Mouse (Mus musculus) myocyte (in vitro differentiated cells): ENCODE data around the gene Dcbld2. TPM values are rescaled to one million over a fixed set of nuclear protein-coding genes. Genes with fewer than 3 reads are reported as not detected.

Experiments
- H3K27me3 ChIP-seq: one replicate; pipeline ENCODE4 v1.6.1; 2011; ENCODE audit not compliant: control insufficient read depth, insufficient read depth, insufficient read length
- H3K36me3 ChIP-seq: one replicate; pipeline ENCODE4 v1.6.1; 2011; ENCODE audit not compliant: control insufficient read depth, insufficient read depth
- H3K4me2 ChIP-seq: one replicate; pipeline ENCODE4 v1.6.1; 2011; ENCODE audit warnings: low read depth, control low read depth
- H3K4me3 ChIP-seq: one replicate; pipeline ENCODE4 v1.5.1; 2011; ENCODE audit warnings: mild to moderate bottlenecking, control low read depth, moderate library complexity
- H3K79me2 ChIP-seq: one replicate; pipeline ENCODE4 v1.6.1; 2011; ENCODE audit not compliant: control insufficient read depth, insufficient read depth
- H3ac ChIP-seq: one replicate; pipeline ENCODE4 v1.6.1; 2011; ENCODE audit not compliant: control insufficient read depth, insufficient read length
- CEBPB ChIP-seq: IDR thresholded peaks from 2 replicates; pipeline ENCODE4 v1.6.1; 2011; ENCODE audit warnings: mild to moderate bottlenecking, moderate library complexity; ENCODE audit not compliant: poor library complexity, insufficient read depth, severe bottlenecking
- E2F4 ChIP-seq: IDR thresholded peaks from one replicate; pipeline ENCODE4 v1.6.1; 2011; ENCODE audit warnings: mild to moderate bottlenecking, control low read depth, moderate library complexity; ENCODE audit not compliant: insufficient read depth
- MAX ChIP-seq: IDR thresholded peaks from one replicate; pipeline ENCODE4 v1.6.1; 2011; ENCODE audit warnings: low read depth, mild to moderate bottlenecking, control low read depth
- MYOD1 ChIP-seq, 3 experiments: IDR thresholded peaks; one replicate each; pipeline ENCODE4 v1.6.1; 2011; ENCODE audit warnings: control low read depth in 2 of 3, low read depth in 2 of 3, mild to moderate bottlenecking in 2 of 3, moderate library complexity in 1 of 3; ENCODE audit not compliant: insufficient read length in 2 of 3, control insufficient read depth in 1 of 3
- MYOG ChIP-seq, 3 experiments: IDR thresholded peaks; one replicate each; pipeline ENCODE4 v1.6.1; 2011; ENCODE audit warnings: control low read depth in 2 of 3, low read depth in 2 of 3, mild to moderate bottlenecking in 2 of 3; ENCODE audit not compliant: insufficient read length in 2 of 3, control insufficient read depth in 1 of 3, insufficient read depth in 1 of 3
- POLR2A ChIP-seq: IDR thresholded peaks from one replicate; pipeline ENCODE4 v1.6.1; 2011; ENCODE audit warnings: low read depth, mild to moderate bottlenecking, control low read depth, moderate library complexity; ENCODE audit not compliant: insufficient read length
- POLR2AphosphoS2 ChIP-seq: IDR thresholded peaks from one replicate; pipeline ENCODE4 v1.6.1; 2011; ENCODE audit warnings: low read depth, control low read depth; ENCODE audit not compliant: insufficient read length
- REST ChIP-seq: IDR thresholded peaks from one replicate; pipeline ENCODE4 v1.6.1; 2011; ENCODE audit warnings: mild to moderate bottlenecking, control low read depth, moderate library complexity; ENCODE audit not compliant: insufficient read depth, insufficient read length
- SRF ChIP-seq: IDR thresholded peaks from one replicate; pipeline ENCODE4 v1.6.1; 2011; ENCODE audit warnings: low read depth; ENCODE audit not compliant: control insufficient read depth, insufficient read length
- TCF12 ChIP-seq: IDR thresholded peaks from one replicate; pipeline ENCODE4 v1.6.1; 2011; ENCODE audit warnings: mild to moderate bottlenecking, control low read depth; ENCODE audit not compliant: poor library complexity, insufficient read depth, severe bottlenecking
- TCF3 ChIP-seq: IDR thresholded peaks from one replicate; pipeline ENCODE4 v1.6.1; 2011; ENCODE audit warnings: low read depth, control low read depth; ENCODE audit not compliant: insufficient read length
- USF1 ChIP-seq: IDR thresholded peaks from one replicate; pipeline ENCODE4 v1.6.1; 2011; ENCODE audit warnings: low read depth, mild to moderate bottlenecking, control low read depth, moderate library complexity
- polyA plus RNA-seq: library from polyadenylated mRNA; unstranded; fragments of >200 nt; fragmentation: generic; extraction: Trizol; gene quantifications from one replicate; pipeline ENCODE4 v1.2.1, GENCODE M21; 2012; ENCODE audit warnings: missing spikeins

Gene Dcbld2
- polyA plus RNA-seq, 1 experiment: 10.4 TPM

DNA sequence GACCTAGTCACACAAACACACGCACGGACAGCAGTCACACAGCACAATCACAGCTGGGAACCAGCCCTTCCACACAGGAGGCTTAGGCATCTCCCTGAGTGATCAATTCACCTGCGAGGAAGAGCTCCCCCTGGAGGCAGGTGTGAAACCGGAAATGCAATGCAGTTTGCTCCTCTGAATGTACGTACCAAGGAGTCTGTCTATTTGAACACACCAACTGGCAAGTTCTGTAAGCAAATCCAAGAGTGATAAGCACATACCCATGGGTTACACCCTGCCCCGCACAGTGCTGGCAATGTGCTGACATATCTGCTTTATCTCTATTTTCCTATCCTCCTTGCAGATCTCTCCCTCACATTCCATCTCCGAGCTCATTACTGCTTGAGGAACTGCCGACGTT is 106.3 kb downstream of the Dcbld2 start:
- Histone ChIP-seq H3ac (no peak overlapping the region), H3K4me3 (no peak overlapping the region), H3K36me3 (no peaks in the 10 kb centered on the region), H3K4me2 (no peak overlapping the region), H3K79me2 (no peaks in the 10 kb centered on the region), H3K27me3 (no peaks in the 10 kb centered on the region)
- TF ChIP-seq MYOG (IDR thresholded peaks at IDR 0.05; ENCODE audit: control insufficient read depth in 1 of 3, insufficient read depth in 1 of 3, insufficient read length in 2 of 3, low read depth in 2 of 3) (no peak), USF1 (no peak), MAX (no peak), E2F4 (no peak), POLR2A (no peak), SRF (no peak), REST (no peak), CEBPB (no peak), TCF3 (no peak), TCF12 (no peak), MYOD1 (IDR thresholded peaks at IDR 0.05; ENCODE audit: control insufficient read depth in 1 of 3, insufficient read length in 2 of 3, low read depth in 2 of 3) (no peak), POLR2AphosphoS2 (no peak)

GRCm38 (mm10) chr16:58516161-58516560 is 107.9 kb downstream of the Dcbld2 start:
- Histone ChIP-seq H3ac (no peak overlapping the region), H3K27me3 (no peaks in the 10 kb centered on the region), H3K4me3 (no peak overlapping the region), H3K79me2 (no peaks in the 10 kb centered on the region), H3K4me2 (no peak overlapping the region), H3K36me3 (no peaks in the 10 kb centered on the region)
- TF ChIP-seq MAX (no peak), USF1 (no peak), POLR2A (no peak), POLR2AphosphoS2 (no peak), REST (no peak), CEBPB (no peak), MYOG (IDR thresholded peaks at IDR 0.05; ENCODE audit: control insufficient read depth in 1 of 3, insufficient read depth in 1 of 3, insufficient read length in 2 of 3, low read depth in 2 of 3) (no peak), TCF12 (no peak), TCF3 (no peak), MYOD1 (IDR thresholded peaks at IDR 0.05; ENCODE audit: control insufficient read depth in 1 of 3, insufficient read length in 2 of 3, low read depth in 2 of 3) (no peak), SRF (no peak), E2F4 (no peak)

DNA sequence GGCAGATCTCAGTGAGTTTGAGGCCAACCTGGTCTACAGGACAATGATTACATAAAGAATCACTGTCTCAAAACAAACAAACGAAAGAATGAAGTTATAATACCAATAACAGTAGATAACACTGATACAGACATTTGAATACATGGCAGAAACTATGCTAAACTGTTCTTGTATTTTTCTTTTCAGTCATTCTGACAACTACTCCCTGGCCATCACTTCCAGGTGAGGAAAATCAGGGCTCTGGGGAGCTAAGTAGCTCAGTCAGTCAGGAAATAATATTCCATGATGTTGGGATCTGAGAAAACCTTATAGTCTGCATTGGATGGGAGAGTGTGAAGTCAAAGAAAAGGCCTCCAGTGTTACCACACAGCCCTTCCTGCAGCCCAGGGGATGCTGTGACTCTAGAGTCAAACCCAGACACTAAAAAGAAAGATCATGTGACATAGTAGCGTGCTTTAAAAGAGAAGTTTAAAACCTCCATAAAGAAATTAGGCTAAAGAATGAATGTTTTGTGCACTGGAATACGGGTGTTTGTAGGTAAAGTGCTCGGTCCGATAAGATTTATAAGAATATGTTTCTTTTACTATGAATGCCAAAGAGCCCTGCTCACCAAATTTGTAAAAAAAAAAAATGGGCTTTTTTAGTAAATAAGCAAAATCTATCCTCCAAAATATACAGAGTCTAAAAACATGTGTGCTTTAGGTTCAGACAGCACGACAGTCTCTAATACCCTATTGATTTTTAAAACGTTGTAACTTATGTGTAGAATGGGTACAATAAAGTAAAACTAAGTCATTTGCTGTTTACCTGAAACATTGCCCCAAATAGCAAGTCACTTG is 108.9 kb downstream of the Dcbld2 start:
- H3K27me3 ChIP-seq: no peaks in the 10 kb centered on the region
- no peak overlapping the region for H3K4me3 ChIP-seq
- H3ac ChIP-seq: no peak overlapping the region
- H3K4me2 ChIP-seq: no peak overlapping the region
- H3K79me2 ChIP-seq: no peaks in the 10 kb centered on the region
- no peaks in the 10 kb centered on the region for H3K36me3 ChIP-seq
- TF ChIP-seq POLR2A: no peak
- TF ChIP-seq REST: no peak
- no peak for TF ChIP-seq MYOD1 (IDR thresholded peaks at IDR 0.05; ENCODE audit: control insufficient read depth in 1 of 3, insufficient read length in 2 of 3, low read depth in 2 of 3)
- TF ChIP-seq E2F4: no peak
- no peak for TF ChIP-seq CEBPB
- TF ChIP-seq USF1: no peak
- TF ChIP-seq SRF: no peak

Other genes starting within 250 kb of the Dcbld2 start
- 0.18 TPM for gene St3gal6, start 115.8 kb downstream of the Dcbld2 start, polyA plus RNA-seq
- not detected for gene Gm813, start 208.5 kb downstream of the Dcbld2 start, polyA plus RNA-seq
- gene E330017A01Rik, start 230.3 kb downstream of the Dcbld2 start, polyA plus RNA-seq: not detected